Mouse (Mus musculus) heart, adult 10 weeks (tissue): ENCODE measurements around the gene Cst7. TPM values are rescaled to one million over a fixed set of nuclear protein-coding genes. Genes with fewer than 3 reads are reported as not detected.

ENCODE experiments used
- polyA plus RNA-seq: library from polyadenylated mRNA; stranded (reverse); fragments of 350-450 nt; fragmentation: Illumina TruSeq; extraction: RNeasy Lipid Tissue Mini Kit (QIAGEN cat#74804); gene quantifications from one replicate; pipeline ENCODE4 v1.2.3, GENCODE M21; 2014; ENCODE audit warnings: low read depth, low replicate concordance

Gene Cst7
- polyA plus RNA-seq: not detected

GRCm38 (mm10) chr2:150569847-150570590 lies at the start of gene Cst7:
Gene Cst7 (plus strand): TSS chr2:150570415.

GRCm38 (mm10) chr2:150608087-150608799 lies 38.0 kb downstream of the Cst7 start, which contains the start of gene Apmap:
Gene Apmap (minus strand): TSS chr2:150608567.

Other genes with a start within 250 kb of the Cst7 start
- not detected for gene Gm10130, start 246.7 kb upstream of the Cst7 start, polyA plus RNA-seq
- gene 3300002I08Rik, start 207.7 kb upstream of the Cst7 start, polyA plus RNA-seq: 2.5 TPM
- 3.7 TPM for gene Zfp442, start 118.9 kb upstream of the Cst7 start, polyA plus RNA-seq
- not detected for gene Zfp345, start 85.3 kb upstream of the Cst7 start, polyA plus RNA-seq
- gene Apmap, start 38.2 kb downstream of the Cst7 start, polyA plus RNA-seq: 39.2 TPM
- gene Acss1, start 98.1 kb downstream of the Cst7 start, polyA plus RNA-seq: 287 TPM
- not detected for gene Vsx1, start 118.9 kb downstream of the Cst7 start, polyA plus RNA-seq
- 17.2 TPM for gene Entpd6, start 178.6 kb downstream of the Cst7 start, polyA plus RNA-seq
- 496 TPM for gene Pygb, start 216.3 kb downstream of the Cst7 start, polyA plus RNA-seq